Mouse (Mus musculus): ENCODE results near the gene Fcho2. TPM values are rescaled to one million over a fixed set of nuclear protein-coding genes. Genes with fewer than 3 reads are reported as not detected.

Gene Fcho2
- polyA plus RNA-seq, 1 experiment from 2014 or later, result 39.6 TPM

DNA sequence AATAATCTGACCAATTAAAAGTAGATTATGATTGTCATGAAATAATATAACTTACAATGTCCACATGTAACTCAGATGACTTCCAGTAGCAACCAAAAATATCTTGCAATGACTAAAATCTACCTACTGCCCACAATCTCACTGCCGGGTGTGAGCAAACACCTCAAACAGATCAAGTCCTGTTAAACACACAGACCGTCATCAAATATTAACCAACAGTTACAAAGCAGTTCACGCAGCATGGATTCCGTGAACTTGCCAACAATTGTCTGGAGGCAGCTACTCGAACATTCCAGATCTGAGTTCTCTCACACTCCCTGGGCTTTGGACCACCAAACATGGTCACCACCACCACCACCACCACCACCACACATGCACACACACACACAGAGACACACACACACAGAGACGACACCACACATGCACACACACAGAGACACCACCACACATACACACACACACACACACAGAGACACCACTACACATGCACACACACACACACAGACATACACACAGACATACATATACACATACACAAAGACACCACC, 99.7 kb downstream of the Fcho2 start:
- no peak overlapping the region for H3K9ac ChIP-seq
- H3K27me3 ChIP-seq (ENCODE audit: insufficient read depth, low read length), result no peaks in the 10 kb centered on the region
- DNase-seq (peak; percentile 60), ATAC-seq (ENCODE audit: insufficient read depth) (peak; percentile 29)
- 58% methylated on average over 6 of the region's 6 CpGs for WGBS
- no peak overlapping the region for H3K4me3 ChIP-seq (ENCODE audit: low read depth, low read length)
- no peak overlapping the region for H3K4me2 ChIP-seq
- peak overlapping the region; percentile 73 for H3K27ac ChIP-seq (ENCODE audit: low read depth)
- no peak for TF ChIP-seq CTCF (IDR thresholded peaks at IDR 0.05; ENCODE audit: low read depth)
- no peaks in the 10 kb centered on the region for H3K9me3 ChIP-seq (ENCODE audit: low read depth, low read length)
- H3K36me3 ChIP-seq (ENCODE audit: insufficient read depth), result no peaks in the 10 kb centered on the region
- no peaks in the 10 kb centered on the region for H3K4me1 ChIP-seq (ENCODE audit: insufficient read depth)

DNA sequence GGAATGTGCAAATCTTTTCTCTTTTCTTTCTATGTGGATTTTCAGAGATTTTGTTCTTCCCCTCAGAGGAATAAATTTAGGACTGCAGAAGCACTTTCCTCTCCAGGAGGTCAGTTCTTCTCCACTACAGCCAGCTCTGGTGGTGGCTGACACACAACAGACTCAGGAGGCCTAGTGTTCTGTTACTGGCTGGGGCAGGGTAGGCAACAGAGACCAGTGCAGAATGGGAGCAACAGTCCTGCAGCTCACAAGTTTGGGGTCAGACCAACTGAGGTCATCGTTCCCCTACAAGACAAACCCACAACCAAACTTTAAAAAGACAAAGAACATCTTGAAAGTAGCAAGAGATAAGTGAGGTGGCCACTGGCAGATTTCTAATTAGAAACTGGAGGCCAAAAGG, 104.6 kb downstream of the Fcho2 start:
- Histone ChIP-seq H3K27ac (ENCODE audit: low read depth) (peak overlapping the region; percentile 5; the same call in 1 of the 2 replicates), H3K9me3 (ENCODE audit: low read depth, low read length) (no peaks in the 10 kb centered on the region), H3K9ac (no peak overlapping the region), H3K36me3 (ENCODE audit: insufficient read depth) (no peaks in the 10 kb centered on the region), H3K4me3 (ENCODE audit: low read depth, low read length) (no peak overlapping the region), H3K27me3 (ENCODE audit: insufficient read depth, low read length) (no peaks in the 10 kb centered on the region), H3K4me2 (no peak overlapping the region), H3K4me1 (ENCODE audit: insufficient read depth) (no peaks in the 10 kb centered on the region)
- ATAC-seq (ENCODE audit: insufficient read depth), result peak; percentile 56; the same call in 1 of the 2 replicates
- DNase-seq, result no peak
- TF ChIP-seq CTCF (IDR thresholded peaks at IDR 0.05; ENCODE audit: low read depth), result no peak
- 73% methylated on average over 1 of the region's 1 CpGs for WGBS

GRCm38 (mm10) chr13:98710236-98710635, 105.0 kb downstream of the Fcho2 start:
- Histone ChIP-seq H3K4me1 (ENCODE audit: insufficient read depth) (no peaks in the 10 kb centered on the region), H3K27ac (ENCODE audit: low read depth) (peak overlapping the region; percentile 5; the same call in 1 of the 2 replicates), H3K27me3 (ENCODE audit: insufficient read depth, low read length) (no peaks in the 10 kb centered on the region), H3K9me3 (ENCODE audit: low read depth, low read length) (no peaks in the 10 kb centered on the region), H3K4me3 (ENCODE audit: low read depth, low read length) (no peak overlapping the region), H3K4me2 (no peak overlapping the region), H3K9ac (no peak overlapping the region), H3K36me3 (ENCODE audit: insufficient read depth) (no peaks in the 10 kb centered on the region)
- TF ChIP-seq CTCF (IDR thresholded peaks at IDR 0.05; ENCODE audit: low read depth), result no peak
- 32% methylated on average over 8 of the region's 8 CpGs for WGBS
- peak; percentile 80 for DNase-seq
- ATAC-seq (ENCODE audit: insufficient read depth), result peak; percentile 74

DNA sequence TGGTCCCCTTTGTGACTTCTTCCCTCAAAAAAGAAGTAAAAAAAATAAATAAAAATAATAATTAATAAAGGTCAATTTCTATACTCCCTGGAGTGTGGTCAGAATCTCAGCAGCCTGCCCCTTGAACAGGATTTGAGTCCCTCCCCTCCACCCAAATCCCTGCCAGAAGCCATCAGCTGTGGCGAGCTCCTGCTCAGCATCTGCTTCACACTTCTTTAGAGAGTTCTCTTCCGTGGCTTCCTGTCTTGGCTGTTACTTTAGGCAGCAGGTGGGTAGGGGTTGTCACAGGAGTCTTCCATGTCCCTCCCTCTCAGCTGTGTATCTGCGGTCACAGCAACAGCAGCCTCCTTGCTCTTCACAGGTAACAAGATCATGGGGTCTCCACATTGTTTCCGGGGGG, 109.7 kb downstream of the Fcho2 start:
- Histone ChIP-seq H3K9me3 (ENCODE audit: low read depth, low read length) (no peaks in the 10 kb centered on the region), H3K27ac (ENCODE audit: low read depth) (no peak overlapping the region), H3K4me3 (ENCODE audit: low read depth, low read length) (no peak overlapping the region), H3K4me2 (no peak overlapping the region), H3K9ac (no peak overlapping the region), H3K27me3 (ENCODE audit: insufficient read depth, low read length) (no peaks in the 10 kb centered on the region), H3K4me1 (ENCODE audit: insufficient read depth) (no peaks in the 10 kb centered on the region), H3K36me3 (ENCODE audit: insufficient read depth) (no peaks in the 10 kb centered on the region)
- no peak for TF ChIP-seq CTCF (IDR thresholded peaks at IDR 0.05; ENCODE audit: low read depth)
- ATAC-seq (ENCODE audit: insufficient read depth) (no peak), DNase-seq (no peak)
- WGBS, result 71% methylated on average over 4 of the region's 4 CpGs

GRCm38 (mm10) chr13:98703786-98704185, 111.5 kb downstream of the Fcho2 start:
- Histone ChIP-seq H3K9ac (no peak overlapping the region), H3K9me3 (ENCODE audit: low read depth, low read length) (no peaks in the 10 kb centered on the region), H3K4me2 (no peak overlapping the region), H3K27me3 (ENCODE audit: insufficient read depth, low read length) (no peaks in the 10 kb centered on the region), H3K4me1 (ENCODE audit: insufficient read depth) (0 out of 2 replicates have a peak, but pooled peaks cover 4% of the 10 kb centered on the region), H3K27ac (ENCODE audit: low read depth) (no peak overlapping the region), H3K36me3 (ENCODE audit: insufficient read depth) (no peaks in the 10 kb centered on the region), H3K4me3 (ENCODE audit: low read depth, low read length) (no peak overlapping the region)
- 75% methylated on average over 8 of the region's 8 CpGs for WGBS
- DNase-seq (no peak), ATAC-seq (ENCODE audit: insufficient read depth) (no peak)
- no peak for TF ChIP-seq CTCF (IDR thresholded peaks at IDR 0.05; ENCODE audit: low read depth)

DNA sequence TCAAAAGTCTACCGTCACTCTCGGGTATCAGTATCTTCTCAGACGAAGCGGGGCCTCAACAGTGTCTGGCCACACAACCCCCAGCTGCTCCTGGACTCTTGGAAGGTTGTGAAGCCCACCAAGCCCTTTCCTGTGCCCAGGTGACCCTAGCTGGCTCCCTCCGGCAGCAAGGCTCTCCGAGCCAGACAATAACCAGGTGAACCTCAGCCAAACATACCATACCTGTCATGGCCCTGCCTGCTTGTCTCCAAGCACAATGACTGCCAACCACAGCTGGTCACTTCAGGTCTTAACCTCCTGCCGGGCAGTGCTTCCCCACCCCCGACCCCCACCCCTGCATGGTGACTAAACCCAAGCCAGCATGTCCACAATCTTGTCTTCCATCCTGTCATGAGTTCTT, 112.9 kb downstream of the Fcho2 start:
- no peak overlapping the region for H3K27ac ChIP-seq (ENCODE audit: low read depth)
- H3K36me3 ChIP-seq (ENCODE audit: insufficient read depth), result no peaks in the 10 kb centered on the region
- ATAC-seq (ENCODE audit: insufficient read depth) (no peak), DNase-seq (no peak)
- WGBS, result 80% methylated on average over 8 of the region's 8 CpGs
- H3K27me3 ChIP-seq (ENCODE audit: insufficient read depth, low read length), result no peaks in the 10 kb centered on the region
- H3K4me2 ChIP-seq, result no peak overlapping the region
- H3K9ac ChIP-seq, result no peak overlapping the region
- H3K9me3 ChIP-seq (ENCODE audit: low read depth, low read length), result no peaks in the 10 kb centered on the region
- H3K4me1 ChIP-seq (ENCODE audit: insufficient read depth), result 0 out of 2 replicates have a peak, but pooled peaks cover 4% of the 10 kb centered on the region
- no peak overlapping the region for H3K4me3 ChIP-seq (ENCODE audit: low read depth, low read length)
- TF ChIP-seq CTCF (IDR thresholded peaks at IDR 0.05; ENCODE audit: low read depth), result no peak

GRCm38 (mm10) chr13:98701309-98701675, 114.0 kb downstream of the Fcho2 start:
- Histone ChIP-seq H3K4me1 (ENCODE audit: insufficient read depth) (0 out of 2 replicates have a peak, but pooled peaks cover 4% of the 10 kb centered on the region), H3K27ac (ENCODE audit: low read depth) (peak overlapping the region; percentile 86), H3K4me3 (ENCODE audit: low read depth, low read length) (no peak overlapping the region), H3K4me2 (no peak overlapping the region), H3K9ac (no peak overlapping the region), H3K36me3 (ENCODE audit: insufficient read depth) (no peaks in the 10 kb centered on the region), H3K9me3 (ENCODE audit: low read depth, low read length) (no peaks in the 10 kb centered on the region), H3K27me3 (ENCODE audit: insufficient read depth, low read length) (no peaks in the 10 kb centered on the region)
- DNase-seq (no peak), ATAC-seq (ENCODE audit: insufficient read depth) (no peak)
- no peak for TF ChIP-seq CTCF (IDR thresholded peaks at IDR 0.05; ENCODE audit: low read depth)
- 54% methylated on average over 5 of the region's 5 CpGs for WGBS
